9 mouse cellular contexts compared by ENCODE assay signal in the genomic region with DNA sequence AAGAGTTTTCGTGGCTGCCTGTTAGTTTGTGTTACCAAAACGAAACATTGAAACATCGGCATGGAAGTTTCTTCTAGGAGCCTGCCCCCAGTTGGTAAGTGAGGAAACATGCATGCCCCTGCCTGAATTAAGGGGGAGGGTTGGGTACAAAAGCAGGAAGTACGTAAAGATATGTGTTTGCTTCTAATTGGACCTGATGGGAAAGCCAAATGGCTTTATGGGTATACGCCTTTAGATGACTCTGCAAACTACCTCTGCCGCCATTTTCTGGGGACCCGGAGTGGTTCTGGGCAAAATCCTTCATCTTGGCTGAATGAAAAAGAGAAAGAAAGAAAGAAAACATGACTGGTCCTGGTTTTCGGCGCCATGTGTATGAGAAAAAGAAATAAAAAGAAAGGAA. TPM values are rescaled to one million over a fixed set of nuclear protein-coding genes. Genes with fewer than 3 reads are reported as not detected.
DNase-seq lines count a peak whose midpoint lies in the region; ATAC-seq and TF ChIP-seq lines count a peak whose summit lies in the region.
"Had no signal": no experiment of that assay in that cellular context is flagged by ENCODE, and none has a peak within 500 bp of the region (broad histone marks: within the 10 kb centered on the region; RNA-seq: fewer than 3 reads in every experiment).

No protein-coding gene starts in this region.

- 0 out of 2 replicates have a peak, but pooled peaks cover 3% of the 10 kb centered on the region for H3K36me3 ChIP-seq in liver, embryonic 12.5 days

- intact Hi-C loops in left cerebral cortex, adult 2 months (cut with DNase I), result no loop called here

- 61% methylated on average over 9 of the region's 9 CpGs for WGBS in liver, embryonic 12.5 days (ENCODE audit: insufficient replicate concordance)

- no peak for TF ChIP-seq CTCF in left cerebral cortex, adult 2 months (IDR thresholded peaks at IDR 0.05)

- H3K27ac ChIP-seq in liver, embryonic 12.5 days, result no peak overlapping the region
- no peak overlapping the region for H3K27ac ChIP-seq in left cerebral cortex, adult 2 months

- peak overlapping the region; percentile 43 for H3K4me2 ChIP-seq in liver, embryonic 12.5 days

- no peaks in the 10 kb centered on the region for H3K9me3 ChIP-seq in liver, embryonic 12.5 days (replicated peaks)

- peak; percentile 95 for DNase-seq in CD4-positive helper T cell, adult 2 months (ENCODE audit: low read depth, low spot score)
- DNase-seq in MN1 (ENCODE audit: low spot score), result peak; percentile 90
- DNase-seq in spleen, adult 12 weeks (ENCODE audit: low spot score), result peak; percentile 61
- no peak for DNase-seq in left cerebral cortex, adult 2 months (ENCODE audit: extremely low spot score in 1 of 2, low spot score in 2 of 2)
- no peak for DNase-seq in cerebellum, adult 9-11 months
- DNase-seq in adrenal gland, adult 2 months, result no peak
- DNase-seq: gastrocnemius, postnatal 14 days had no signal

- peak overlapping the region; percentile 48 for H3K4me3 ChIP-seq in liver, embryonic 12.5 days
- no peak overlapping the region for H3K4me3 ChIP-seq in left cerebral cortex, adult 2 months

- H3K4me1 ChIP-seq in liver, embryonic 12.5 days, result no peaks in the 10 kb centered on the region; the same call in 1 of the 2 replicates

- H3K27me3 ChIP-seq in liver, embryonic 12.5 days (replicated peaks), result peaks cover 3% of the 10 kb centered on the region; the same call in 1 of the 2 replicates

- ATAC-seq in liver, embryonic 12.5 days, result peak; percentile 76

- H3K9ac ChIP-seq in liver, embryonic 12.5 days, result peak overlapping the region; percentile 47; the same call in 1 of the 2 replicates

RNA-seq across cellular contexts. Expression of gene Slfn3, which starts 33.1 kb away (rescaled TPM):
- 0.97 and 1.3 TPM in 2 replicates for polyA plus RNA-seq in liver, embryonic 12.5 days (2016; fragmentation: Nextera tagmentation; extraction: Ambion mirVana)
- total RNA-seq in left cerebral cortex, adult 2 months (2021), result under 1 TPM; 0.18 to 0.68 TPM
- total RNA-seq in adrenal gland, adult 2 months (2021), result 1 to 10 TPM; 2.7 to 2.8 TPM
- polyA plus RNA-seq in adrenal gland, adult 2 months (2012; rRNA removed), result 0.03 and 0.21 TPM in 2 replicates

RNA-seq across cellular contexts. Expression of gene Slfn4, which starts 49.2 kb away (rescaled TPM):
- not detected in 2 replicates for polyA plus RNA-seq in liver, embryonic 12.5 days (2016; fragmentation: Nextera tagmentation; extraction: Ambion mirVana)
- total RNA-seq in left cerebral cortex, adult 2 months (2021), result under 1 TPM in 1 of 2 experiments, not detected in 1; 0.11 TPM
- under 1 TPM; 0.17 to 0.23 TPM for total RNA-seq in adrenal gland, adult 2 months (2021)
- polyA plus RNA-seq in adrenal gland, adult 2 months (2012; rRNA removed), result 0.06 TPM in 1 of 2 replicates, not detected in the other
- total RNA-seq: left cerebral cortex, postnatal 10 days had no signal

Comparison
In these comparisons a context has a peak if more than half of its experiments do, and no peak if none do; other contexts are left out.
1. DNase-seq: peak in CD4-positive helper T cell, adult 2 months (single experiment), MN1 (single experiment) and spleen, adult 12 weeks (single experiment); none in left cerebral cortex, adult 2 months (0 of 2), cerebellum, adult 9-11 months (single experiment) and adrenal gland, adult 2 months (single experiment).